Mouse (Mus musculus) 416B (cell line): ENCODE measurements around the gene Hist1h3e.
"Not testable (repeated sequence)": the region's sequence is repeated elsewhere in the genome, so short reads cannot be mapped to it uniquely, and the experiment has no call there.

Experiments used
- DNase-seq: peaks from one replicate; pipeline ENCODE4 v3.0.0; 2011; ENCODE audit warnings: low read depth

Gene Hist1h3e

GRCm38 (mm10) chr13:23561883-23562659 lies at the start of gene Hist1h3e:
Hist1h3e (minus strand) TSS chr13:23562369.
- peak; percentile 100 for DNase-seq

- no peak for DNase-seq
Observed at GRCm38 (mm10) chr13:23611638-23612037, 49.5 kb upstream of the Hist1h3e start.

- peak; percentile 69 for DNase-seq
Observed at GRCm38 (mm10) chr13:23610393-23610792, 48.2 kb upstream of the Hist1h3e start.

- peak; percentile 28 for DNase-seq
Observed at GRCm38 (mm10) chr13:23609844-23610243, 47.7 kb upstream of the Hist1h3e start.

- DNase-seq, result peak; percentile 91
Observed at GRCm38 (mm10) chr13:23609209-23609608, 47.0 kb upstream of the Hist1h3e start.

GRCm38 (mm10) chr13:23605052-23605451 lies 42.9 kb upstream of the Hist1h3e start:
- DNase-seq, result no peak

GRCm38 (mm10) chr13:23604452-23604851 lies 42.3 kb upstream of the Hist1h3e start:
- DNase-seq, result no peak

GRCm38 (mm10) chr13:23603182-23603699 lies 41.1 kb upstream of the Hist1h3e start:
- DNase-seq, result no peak

GRCm38 (mm10) chr13:23597957-23598356 lies 35.8 kb upstream of the Hist1h3e start:
- DNase-seq, result peak; percentile 89

- DNase-seq, result no peak
Observed at GRCm38 (mm10) chr13:23595622-23596372, 33.6 kb upstream of the Hist1h3e start.

- DNase-seq, result no peak
Observed at GRCm38 (mm10) chr13:23595185-23595584, 33.0 kb upstream of the Hist1h3e start.

GRCm38 (mm10) chr13:23593051-23593770 lies 31.0 kb upstream of the Hist1h3e start:
- DNase-seq, result peak; percentile 85

- DNase-seq, result no peak
Observed at GRCm38 (mm10) chr13:23592614-23593013, 30.4 kb upstream of the Hist1h3e start.

GRCm38 (mm10) chr13:23591886-23592285 lies 29.7 kb upstream of the Hist1h3e start:
- not testable (repeated sequence) for DNase-seq

GRCm38 (mm10) chr13:23591206-23591605 lies 29.0 kb upstream of the Hist1h3e start:
- no peak for DNase-seq

- DNase-seq, result peak; percentile 68
Observed at GRCm38 (mm10) chr13:23586940-23587225, 24.7 kb upstream of the Hist1h3e start.

- peak; percentile 73 for DNase-seq
Observed at GRCm38 (mm10) chr13:23586099-23586939, 24.1 kb upstream of the Hist1h3e start.

- DNase-seq, result peak; percentile 99
Observed at GRCm38 (mm10) chr13:23585442-23586098, 23.4 kb upstream of the Hist1h3e start.

GRCm38 (mm10) chr13:23585029-23585441 lies 22.9 kb upstream of the Hist1h3e start:
- DNase-seq, result peak; percentile 91

GRCm38 (mm10) chr13:23584331-23584730 lies 22.2 kb upstream of the Hist1h3e start:
- DNase-seq, result peak; percentile 68
